Mouse (Mus musculus): ENCODE measurements at regions not wholly inside any gene's neighbourhood (a gene's known extent, or its start where the extent isn't known, plus 50 kb on each side); places are given as distances from the start of the nearest gene placed in this dataset.

- WGBS, result 77% methylated on average over 2 of the region's 2 CpGs
- no peaks in the 10 kb centered on the region for H3K27me3 ChIP-seq (ENCODE audit: low read depth, poor library complexity, severe bottlenecking)
- no peak overlapping the region for H3K27ac ChIP-seq
- no peaks in the 10 kb centered on the region for H3K36me3 ChIP-seq
- no peak for DNase-seq (ENCODE audit: low spot score)
- H3K4me3 ChIP-seq, result no peak overlapping the region
- H3K4me1 ChIP-seq, result no peaks in the 10 kb centered on the region
- no peaks in the 10 kb centered on the region for H3K9me3 ChIP-seq (replicated peaks)
Observed at GRCm38 (mm10) chr14:23237376-23237775, 776.9 kb downstream of the Kcnma1 start.

- Histone ChIP-seq H3K36me3 (no peaks in the 10 kb centered on the region), H3K4me3 (no peak overlapping the region), H3K9me3 (replicated peaks) (no peaks in the 10 kb centered on the region), H3K27ac (no peak overlapping the region), H3K27me3 (ENCODE audit: low read depth, poor library complexity, severe bottlenecking) (no peaks in the 10 kb centered on the region), H3K4me1 (no peaks in the 10 kb centered on the region)
- DNase-seq (ENCODE audit: low spot score), result no peak
- WGBS, result 88% methylated on average over 3 of the region's 3 CpGs
Observed at GRCm38 (mm10) chr14:23198676-23199075, 815.6 kb downstream of the Kcnma1 start.

GRCm38 (mm10) chr14:23194569-23195529 lies 819.4 kb downstream of the Kcnma1 start:
- 83% methylated on average over 7 of the region's 7 CpGs for WGBS
- Histone ChIP-seq H3K9me3 (replicated peaks) (no peaks in the 10 kb centered on the region), H3K27ac (no peak overlapping the region), H3K4me1 (no peaks in the 10 kb centered on the region), H3K36me3 (no peaks in the 10 kb centered on the region), H3K27me3 (ENCODE audit: low read depth, poor library complexity, severe bottlenecking) (no peaks in the 10 kb centered on the region), H3K4me3 (no peak overlapping the region)
- DNase-seq (ENCODE audit: low spot score), result no peak

- no peak overlapping the region for H3K4me3 ChIP-seq
- no peaks in the 10 kb centered on the region for H3K4me1 ChIP-seq
- no peak overlapping the region for H3K27ac ChIP-seq
- no peaks in the 10 kb centered on the region for H3K9me3 ChIP-seq (replicated peaks)
- no peaks in the 10 kb centered on the region for H3K27me3 ChIP-seq (ENCODE audit: low read depth, poor library complexity, severe bottlenecking)
- 53% methylated on average over 3 of the region's 3 CpGs for WGBS
- DNase-seq (ENCODE audit: low spot score), result no peak
- H3K36me3 ChIP-seq, result no peaks in the 10 kb centered on the region
Observed at GRCm38 (mm10) chr14:23192566-23192965, 821.7 kb downstream of the Kcnma1 start.

GRCm38 (mm10) chr14:23185359-23185758 lies 828.9 kb downstream of the Kcnma1 start:
- Histone ChIP-seq H3K27ac (no peak overlapping the region), H3K27me3 (ENCODE audit: low read depth, poor library complexity, severe bottlenecking) (no peaks in the 10 kb centered on the region), H3K4me3 (no peak overlapping the region), H3K36me3 (no peaks in the 10 kb centered on the region), H3K9me3 (replicated peaks) (no peaks in the 10 kb centered on the region), H3K4me1 (no peaks in the 10 kb centered on the region)
- no peak for DNase-seq (ENCODE audit: low spot score)
- 68% methylated on average over 6 of the region's 6 CpGs for WGBS

- no peak for DNase-seq (ENCODE audit: low spot score)
- 83% methylated on average over 14 of the region's 14 CpGs for WGBS
Observed at GRCm38 (mm10) chr14:23169346-23169745, 844.9 kb downstream of the Kcnma1 start.

GRCm38 (mm10) chr14:23160567-23160966 lies 853.7 kb downstream of the Kcnma1 start:
- no peaks in the 10 kb centered on the region for H3K9me3 ChIP-seq (replicated peaks)
- H3K4me3 ChIP-seq, result no peak overlapping the region
- DNase-seq (ENCODE audit: low spot score), result no peak
- no peaks in the 10 kb centered on the region for H3K27me3 ChIP-seq (ENCODE audit: low read depth, poor library complexity, severe bottlenecking)
- H3K27ac ChIP-seq, result no peak overlapping the region
- H3K36me3 ChIP-seq, result no peaks in the 10 kb centered on the region
- H3K4me1 ChIP-seq, result 0 out of 2 replicates have a peak, but pooled peaks cover 5% of the 10 kb centered on the region
- WGBS, result 73% methylated on average over 1 of the region's 1 CpGs

More at GRCm38 (mm10) chr14:23169346-23169745, 844.9 kb downstream of the Kcnma1 start:
- Histone ChIP-seq H3K27ac (no peak overlapping the region), H3K4me1 (peaks cover 7% of the 10 kb centered on the region; the same call in 1 of the 2 replicates), H3K36me3 (no peaks in the 10 kb centered on the region), H3K27me3 (ENCODE audit: low read depth, poor library complexity, severe bottlenecking) (no peaks in the 10 kb centered on the region), H3K9me3 (replicated peaks) (no peaks in the 10 kb centered on the region), H3K4me3 (no peak overlapping the region)

- Histone ChIP-seq H3K4me3 (no peak overlapping the region), H3K27me3 (ENCODE audit: low read depth, poor library complexity, severe bottlenecking) (no peaks in the 10 kb centered on the region), H3K36me3 (no peaks in the 10 kb centered on the region), H3K4me1 (peaks cover 1% of the 10 kb centered on the region; the same call in 1 of the 2 replicates), H3K9me3 (replicated peaks) (no peaks in the 10 kb centered on the region), H3K27ac (no peak overlapping the region)
- no peak for DNase-seq (ENCODE audit: low spot score)
Observed at GRCm38 (mm10) chr14:23150431-23150830, 863.9 kb downstream of the Kcnma1 start.

GRCm38 (mm10) chr14:23146981-23147380 lies 867.3 kb downstream of the Kcnma1 start:
- Histone ChIP-seq H3K9me3 (replicated peaks) (no peaks in the 10 kb centered on the region), H3K27ac (no peak overlapping the region), H3K4me3 (no peak overlapping the region), H3K27me3 (ENCODE audit: low read depth, poor library complexity, severe bottlenecking) (no peaks in the 10 kb centered on the region), H3K4me1 (peaks cover 7% of the 10 kb centered on the region), H3K36me3 (no peaks in the 10 kb centered on the region)
- DNase-seq (ENCODE audit: low spot score), result no peak
- WGBS, result 94% methylated on average over 1 of the region's 1 CpGs

GRCm38 (mm10) chr14:23140385-23140784 lies 873.9 kb downstream of the Kcnma1 start:
- H3K36me3 ChIP-seq, result no peaks in the 10 kb centered on the region
- no peak for DNase-seq (ENCODE audit: low spot score)
- H3K27me3 ChIP-seq (ENCODE audit: low read depth, poor library complexity, severe bottlenecking), result no peaks in the 10 kb centered on the region
- WGBS, result 90% methylated on average over 1 of the region's 1 CpGs
- no peak overlapping the region for H3K4me3 ChIP-seq
- peaks cover 6% of the 10 kb centered on the region for H3K4me1 ChIP-seq
- no peak overlapping the region for H3K27ac ChIP-seq
- no peaks in the 10 kb centered on the region for H3K9me3 ChIP-seq (replicated peaks)

GRCm38 (mm10) chr14:23134723-23135122 lies 879.6 kb downstream of the Kcnma1 start:
- no peaks in the 10 kb centered on the region for H3K36me3 ChIP-seq
- H3K4me3 ChIP-seq, result no peak overlapping the region
- no peaks in the 10 kb centered on the region for H3K27me3 ChIP-seq (ENCODE audit: low read depth, poor library complexity, severe bottlenecking)
- peaks cover 9% of the 10 kb centered on the region for H3K4me1 ChIP-seq
- H3K27ac ChIP-seq, result no peak overlapping the region
- H3K9me3 ChIP-seq (replicated peaks), result no peaks in the 10 kb centered on the region
- DNase-seq (ENCODE audit: low spot score), result no peak
- 93% methylated on average over 2 of the region's 2 CpGs for WGBS

GRCm38 (mm10) chr14:23131736-23132519 lies 882.4 kb downstream of the Kcnma1 start:
- H3K4me3 ChIP-seq, result no peak overlapping the region
- no peak for DNase-seq (ENCODE audit: low spot score)
- H3K27me3 ChIP-seq (ENCODE audit: low read depth, poor library complexity, severe bottlenecking), result no peaks in the 10 kb centered on the region
- H3K27ac ChIP-seq, result peak overlapping the region; percentile 26; the same call in 1 of the 2 replicates
- H3K4me1 ChIP-seq, result peaks cover 9% of the 10 kb centered on the region
- no peaks in the 10 kb centered on the region for H3K36me3 ChIP-seq
- H3K9me3 ChIP-seq (replicated peaks), result no peaks in the 10 kb centered on the region
- WGBS, result 48% methylated on average over 7 of the region's 7 CpGs
